Mouse (Mus musculus) right cerebral cortex, postnatal 14 days (tissue): ENCODE measurements around the gene Olfr603.
"Not testable (repeated sequence)": the region's sequence is repeated elsewhere in the genome, so short reads cannot be mapped to it uniquely, and the experiment has no call there.

Experiments
- DNase-seq: peaks from one replicate; pipeline ENCODE4 v3.0.0; 2022

Gene Olfr603

GRCm38 (mm10) chr7:103386077-103386476, at the start of gene Olfr603:
Olfr603 (minus strand) TSS chr7:103386177.
- DNase-seq: no peak

GRCm38 (mm10) chr7:103414772-103415171, 28.8 kb upstream of the Olfr603 start, which contains the start of gene Usp17lc:
Usp17lc (plus strand) TSS chr7:103415072.
- DNase-seq: not testable (repeated sequence)

GRCm38 (mm10) chr7:103406521-103407055, 20.6 kb upstream of the Olfr603 start:
- not testable (repeated sequence) for DNase-seq

- no peak for DNase-seq
Measured at GRCm38 (mm10) chr7:103398981-103399380, 13.0 kb upstream of the Olfr603 start.

GRCm38 (mm10) chr7:103397758-103398157, 11.8 kb upstream of the Olfr603 start:
- no peak for DNase-seq

- no peak for DNase-seq
Measured at GRCm38 (mm10) chr7:103362555-103362954, 23.4 kb downstream of the Olfr603 start, which contains the start of gene Olfr601. Olfr601 (minus strand) TSS chr7:103362655.

- no peak for DNase-seq
Measured at GRCm38 (mm10) chr7:103349569-103349968, 36.4 kb downstream of the Olfr603 start, which contains the start of gene Olfr600. Olfr600 (minus strand) TSS chr7:103349669.

GRCm38 (mm10) chr7:103335617-103336016, 50.4 kb downstream of the Olfr603 start, which contains the start of gene Olfr599:
Olfr599 (plus strand) TSS chr7:103335917.
- no peak for DNase-seq
